In genomic region chr4:10872231-10872630, GRCm38 (mm10) we compare ENCODE assay signal across 12 mouse cellular contexts.
"Had no signal": no experiment of that assay in that cellular context is flagged by ENCODE, and none has a peak within 500 bp of the region (broad histone marks: within the 10 kb centered on the region; RNA-seq: fewer than 3 reads in every experiment).

No protein-coding gene starts in this region.

- DNase-seq: kidney, adult 2 months; kidney, postnatal 25 days; retina, postnatal 1 day; right cerebral cortex, postnatal 4 days; spleen, adult 18-20 months; thymus, postnatal 36 days had no signal

- H3K4me3 ChIP-seq: limb, embryonic 10.5 days had no signal

- H3K9me3 ChIP-seq: limb, embryonic 10.5 days; liver, embryonic 15.5 days; lung, embryonic 15.5 days; neural tube, embryonic 13.5 days had no signal

- H3K27me3 ChIP-seq: liver, embryonic 15.5 days; lung, embryonic 15.5 days; neural tube, embryonic 13.5 days had no signal

- H3K27ac ChIP-seq: left cerebral cortex, adult 2 months; limb, embryonic 10.5 days; liver, embryonic 15.5 days; lung, embryonic 15.5 days; neural tube, embryonic 13.5 days had no signal

- ATAC-seq: intestine, embryonic 16.5 days had no signal

- H3K9ac ChIP-seq: lung, embryonic 15.5 days; neural tube, embryonic 13.5 days had no signal

- H3K36me3 ChIP-seq: limb, embryonic 10.5 days; liver, embryonic 15.5 days; lung, embryonic 15.5 days; neural tube, embryonic 13.5 days had no signal
